Mouse (Mus musculus) MEL (cell line): ENCODE measurements at regions not wholly inside any gene's neighbourhood (a gene's known extent, or its start where the extent isn't known, plus 50 kb on each side); places are given as distances from the start of the nearest gene placed in this dataset.

Source experiments
- BHLHE40 ChIP-seq: IDR thresholded peaks from 2 replicates; pipeline ENCODE4 v1.6.1; 2012; ENCODE audit warnings: low read depth, mild to moderate bottlenecking, inconsistent platforms, low read length, improper control_type of control experiment, borderline replicate concordance
- CHD1 ChIP-seq: IDR thresholded peaks from 2 replicates; pipeline ENCODE4 v1.6.1; 2012; ENCODE audit warnings: low read depth, mild to moderate bottlenecking, inconsistent platforms, low read length, improper control_type of control experiment
- CHD2 ChIP-seq: IDR thresholded peaks from 2 replicates; pipeline ENCODE4 v1.6.1; 2011; ENCODE audit warnings: low read length, improper control_type of control experiment
- CTCF ChIP-seq, 3 experiments: IDR thresholded peaks in 2 of 3; conservative IDR thresholded peaks in 1 of 3; 2 replicates each; pipeline ENCODE4 v1.5.1; 2011 to 2012; ENCODE audit warnings: low read length in 3 of 3, low read depth in 2 of 3, mild to moderate bottlenecking in 2 of 3, improper control_type of control experiment in 1 of 3, inconsistent platforms in 1 of 3, mixed read lengths in 1 of 3, moderate library complexity in 1 of 3; ENCODE audit not compliant: control insufficient read depth in 1 of 3, insufficient read depth in 1 of 3, poor library complexity in 1 of 3, severe bottlenecking in 1 of 3
- GATA1 ChIP-seq: IDR thresholded peaks from 2 replicates; pipeline ENCODE4 v1.6.1; 2011; ENCODE audit warnings: low read depth, low read length, improper control_type of control experiment
- MAFK ChIP-seq: IDR thresholded peaks from 2 replicates; pipeline ENCODE4 v1.6.1; 2011; ENCODE audit warnings: low read depth, mild to moderate bottlenecking, low read length, improper control_type of control experiment, borderline replicate concordance
- MXI1 ChIP-seq: IDR thresholded peaks from 2 replicates; pipeline ENCODE4 v1.6.1; 2011; ENCODE audit warnings: mild to moderate bottlenecking, low read depth, low read length, improper control_type of control experiment
- MYB ChIP-seq: IDR thresholded peaks from 2 replicates; pipeline ENCODE4 v1.6.1; 2011; ENCODE audit warnings: mild to moderate bottlenecking, low read depth, low read length, improper control_type of control experiment
- POLR2A ChIP-seq, 2 experiments: IDR thresholded peaks; 2 replicates each; pipeline ENCODE4 v1.6.1; 2011 to 2012; ENCODE audit warnings: low read length in 2 of 2, mild to moderate bottlenecking in 2 of 2, control low read depth in 1 of 2, improper control_type of control experiment in 1 of 2, low read depth in 1 of 2, moderate library complexity in 1 of 2; ENCODE audit not compliant: control insufficient read depth in 1 of 2, insufficient read depth in 1 of 2, poor library complexity in 1 of 2
- RCOR1 ChIP-seq: IDR thresholded peaks from 2 replicates; pipeline ENCODE4 v1.6.1; 2012; ENCODE audit warnings: low read depth, mild to moderate bottlenecking, inconsistent platforms, low read length, improper control_type of control experiment
- TAL1 ChIP-seq: IDR thresholded peaks from 2 replicates; pipeline ENCODE4 v1.6.1; 2012; ENCODE audit warnings: mild to moderate bottlenecking, inconsistent platforms, low read length, moderate library complexity, mixed read lengths
- USF1 ChIP-seq: IDR thresholded peaks from 2 replicates; pipeline ENCODE4 v1.6.1; 2014; ENCODE audit warnings: low read depth, mild to moderate bottlenecking, inconsistent platforms, low read length, improper control_type of control experiment, moderate library complexity
- USF2 ChIP-seq, 2 experiments: IDR thresholded peaks; 2 replicates each; pipeline ENCODE4 v1.6.1; 2011 to 2012; ENCODE audit warnings: improper control_type of control experiment in 2 of 2, low read length in 2 of 2, borderline replicate concordance in 1 of 2, inconsistent platforms in 1 of 2, low read depth in 1 of 2, mild to moderate bottlenecking in 1 of 2; ENCODE audit not compliant: insufficient read depth in 1 of 2
- ZNF384 ChIP-seq: IDR thresholded peaks from 2 replicates; pipeline ENCODE4 v1.6.1; 2012; ENCODE audit warnings: low read depth, mild to moderate bottlenecking, inconsistent platforms, low read length, improper control_type of control experiment

- TF ChIP-seq BHLHE40 (no peak), USF2 (IDR thresholded peaks at IDR 0.05; ENCODE audit: borderline replicate concordance in 1 of 2, insufficient read depth in 1 of 2, low read depth in 1 of 2, low read length in 2 of 2) (no peak), CTCF (IDR thresholded peaks at IDR 0.05 in 2 of 3, conservative IDR thresholded peaks at IDR 0.05 in 1 of 3; ENCODE audit: control insufficient read depth in 1 of 3, insufficient read depth in 1 of 3, low read depth in 2 of 3, low read length in 3 of 3, poor library complexity in 1 of 3, severe bottlenecking in 1 of 3) (no peak), ZNF384 (no peak), MAFK (no peak), RCOR1 (no peak), CHD1 (no peak), TAL1 (no peak), MYB (no peak), POLR2A (IDR thresholded peaks at IDR 0.05; ENCODE audit: control insufficient read depth in 1 of 2, insufficient read depth in 1 of 2, low read depth in 1 of 2, low read length in 2 of 2, poor library complexity in 1 of 2) (no peak), MXI1 (no peak), GATA1 (no peak), USF1 (no peak), CHD2 (no peak)
Measured at GRCm38 (mm10) chr4:56263822-56264221, 476.0 kb upstream of the Gm26657 start.
